Mouse (Mus musculus) CH12F3 (cell line): Measurements from ENCODE around the gene Rpusd2.

Experiments used
- in situ Hi-C: fragments of 300-500 bp; cut with MboI; formaldehyde crosslinking; loops from 2 replicates; pipeline ENCODE4 v1.14.3; 2020; ENCODE audit warnings: low sequenced_read_pairs

Gene Rpusd2

GRCm38 (mm10) chr2:119028941-119029551 lies 5.5 kb upstream of the Rpusd2 start, which contains the start of gene Ccdc32:
TSS of gene Ccdc32 (minus strand) at chr2:119029393.
- in situ Hi-C loops, result no loop called here

- in situ Hi-C loops, result no loop called here
Measured at GRCm38 (mm10) chr2:119032191-119032590, 2.4 kb upstream of the Rpusd2 start.

GRCm38 (mm10) chr2:119035397-119035745 lies 781 bp downstream of the Rpusd2 start:
- in situ Hi-C loops, result no loop called here

GRCm38 (mm10) chr2:119040882-119041281 lies 6.3 kb downstream of the Rpusd2 start:
- in situ Hi-C loops, result no loop called here

GRCm38 (mm10) chr2:119045163-119045562 lies 10.6 kb downstream of the Rpusd2 start:
- in situ Hi-C loops, result no loop called here

- in situ Hi-C loops, result no loop called here
Measured at GRCm38 (mm10) chr2:119046649-119047611, 12.3 kb downstream of the Rpusd2 start, which contains the start of gene Knl1. TSS of gene Knl1 (plus strand) at chr2:119047119.

- in situ Hi-C loops, result no loop called here
Measured at GRCm38 (mm10) chr2:119047849-119048248, 13.3 kb downstream of the Rpusd2 start.

- in situ Hi-C loops, result no loop called here
Measured at GRCm38 (mm10) chr2:119050132-119050650, 15.6 kb downstream of the Rpusd2 start.

- in situ Hi-C loops, result no loop called here
Measured at GRCm38 (mm10) chr2:119060139-119060538, 25.5 kb downstream of the Rpusd2 start.

- in situ Hi-C loops, result no loop called here
Measured at GRCm38 (mm10) chr2:119072397-119072796, 37.8 kb downstream of the Rpusd2 start.

- in situ Hi-C loops, result no loop called here
Measured at GRCm38 (mm10) chr2:119086156-119086555, 51.6 kb downstream of the Rpusd2 start.
